Mouse (Mus musculus) brain, embryonic 14.5 days (tissue): ENCODE measurements at regions not wholly inside any gene's neighbourhood (a gene's known extent, or its start where the extent isn't known, plus 50 kb on each side); places are given as distances from the start of the nearest gene placed in this dataset.

ENCODE experiments used
- DNase-seq: peaks from one replicate; pipeline ENCODE4 v3.0.0-alpha.2; 2011; ENCODE audit warnings: low read depth
- CTCF ChIP-seq: fragments of 200-500 bp; IDR thresholded peaks from 2 replicates; pipeline ENCODE4 v1.5.1; 2012; ENCODE audit warnings: inconsistent platforms, mild to moderate bottlenecking, moderate library complexity, borderline replicate concordance; ENCODE audit not compliant: insufficient read depth, insufficient read length; ENCODE audit errors: extremely low read depth
- POLR2A ChIP-seq: fragments of 200-500 bp; IDR thresholded peaks from 2 replicates; pipeline ENCODE4 v1.6.1; 2012; ENCODE audit warnings: mild to moderate bottlenecking, inconsistent platforms, borderline replicate concordance; ENCODE audit not compliant: poor library complexity, insufficient read depth, insufficient read length, severe bottlenecking; ENCODE audit errors: extremely low read depth

- DNase-seq = no peak
- TF ChIP-seq CTCF (no peak), POLR2A (no peak)
Observed at GRCm38 (mm10) chr4:32170460-32171192, 68.0 kb upstream of the Bach2 start.

- TF ChIP-seq POLR2A (no peak), CTCF (no peak)
- DNase-seq = no peak
Observed at GRCm38 (mm10) chr4:32171291-32171690, 67.3 kb upstream of the Bach2 start.

GRCm38 (mm10) chr4:32172992-32173391 lies 65.6 kb upstream of the Bach2 start:
- no peak for TF ChIP-seq CTCF
- no peak for TF ChIP-seq POLR2A
- DNase-seq = no peak

- TF ChIP-seq POLR2A (no peak), CTCF (no peak)
- DNase-seq = no peak
Observed at GRCm38 (mm10) chr4:32174771-32175170, 63.8 kb upstream of the Bach2 start.

GRCm38 (mm10) chr4:32175231-32175630 lies 63.4 kb upstream of the Bach2 start:
- no peak for DNase-seq
- TF ChIP-seq CTCF (no peak), POLR2A (no peak)

GRCm38 (mm10) chr4:32175853-32176448 lies 62.7 kb upstream of the Bach2 start:
- no peak for DNase-seq
- TF ChIP-seq CTCF (no peak), POLR2A (no peak)

DNA sequence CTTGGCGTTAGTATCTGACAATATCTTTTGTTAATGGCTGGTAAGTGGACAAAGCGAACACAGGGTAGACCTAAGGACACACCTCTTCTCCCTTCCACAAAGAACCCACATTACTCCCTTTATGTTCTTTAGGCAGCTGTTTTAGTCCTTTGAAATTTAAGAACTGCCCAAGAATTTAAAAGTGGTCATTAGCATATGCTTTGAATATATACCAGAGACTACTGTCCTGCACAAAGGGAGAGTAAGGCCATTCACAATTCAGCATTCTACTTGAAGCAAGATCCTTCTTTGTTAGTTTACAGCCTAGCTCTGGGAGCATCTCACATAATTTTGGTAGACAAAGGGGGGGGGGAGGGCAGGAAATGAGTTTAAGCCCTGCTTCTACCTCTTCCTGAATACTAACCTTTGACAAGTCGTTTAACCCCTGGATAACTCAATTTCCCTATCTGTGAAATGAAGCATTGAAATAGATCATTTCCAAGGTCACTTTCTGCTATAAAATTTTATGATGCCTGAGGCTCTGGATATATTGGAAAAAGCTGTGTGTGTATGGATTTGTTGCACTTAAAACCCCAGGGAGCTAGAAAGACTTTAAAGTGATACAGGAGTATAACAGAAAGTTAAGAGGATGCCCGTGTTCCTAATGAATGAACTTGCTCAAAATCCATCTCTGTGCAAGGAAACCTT lies 62.0 kb upstream of the Bach2 start:
- TF ChIP-seq POLR2A (no peak), CTCF (no peak)
- DNase-seq = peak; percentile 46

DNA sequence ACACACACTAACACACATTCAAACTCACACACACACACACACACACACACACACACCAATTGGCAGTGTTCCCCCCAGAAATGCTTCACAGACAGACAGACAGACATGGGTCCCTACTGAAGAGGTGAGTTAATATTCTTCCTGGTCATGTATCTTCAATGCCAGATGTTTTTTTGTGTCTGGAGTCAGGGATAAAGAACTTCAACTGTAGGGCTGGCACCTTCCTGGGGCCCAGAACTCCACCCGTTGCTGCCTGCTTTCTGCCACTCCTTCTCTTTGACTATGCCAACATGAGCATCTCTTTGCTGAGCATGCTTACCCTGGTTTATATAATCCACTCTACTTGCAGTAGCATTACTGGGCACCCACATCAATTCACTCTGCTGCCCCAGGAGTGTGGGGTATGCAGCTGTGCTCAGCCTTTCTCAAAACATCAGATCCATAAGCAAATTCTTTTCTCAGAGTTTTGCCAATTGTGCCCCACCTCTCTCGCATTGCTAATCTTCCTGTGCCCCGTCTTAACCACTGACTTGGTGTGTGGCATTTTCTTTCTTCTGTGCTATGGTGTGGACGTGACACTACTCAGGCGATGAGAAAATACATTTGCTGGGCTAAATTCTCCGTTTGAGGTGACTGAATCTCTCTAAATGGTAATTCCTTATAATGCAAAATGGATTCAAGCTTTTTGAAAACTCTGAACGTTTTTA lies 60.5 kb upstream of the Bach2 start:
- TF ChIP-seq CTCF = no peak
- TF ChIP-seq POLR2A = no peak
- no peak for DNase-seq

DNA sequence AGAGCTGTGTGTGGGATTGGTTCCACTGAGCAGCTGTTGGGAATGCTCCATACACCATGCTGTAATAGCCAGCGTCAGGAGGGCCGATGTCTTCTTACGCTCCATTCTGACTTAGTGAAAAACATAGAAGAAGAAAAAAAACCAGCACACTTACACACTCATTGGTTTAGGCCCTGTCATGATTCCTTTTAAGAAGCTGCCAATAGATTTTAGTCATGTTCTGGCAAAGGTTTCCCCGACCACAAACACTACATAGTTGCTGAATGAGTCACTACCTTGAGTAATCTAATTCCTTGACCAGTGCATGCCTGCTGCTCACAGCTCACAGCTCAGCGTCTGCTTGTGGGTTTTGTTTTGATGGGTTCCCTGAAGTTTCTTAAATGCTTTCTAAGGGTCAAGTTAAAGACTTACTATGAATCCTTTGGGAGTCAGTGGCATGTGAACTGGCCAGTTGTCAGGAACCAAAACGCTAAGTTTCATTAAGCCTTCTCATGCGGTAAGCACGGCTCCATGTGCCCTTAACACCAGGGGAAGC lies 58.8 kb upstream of the Bach2 start:
- TF ChIP-seq CTCF (no peak), POLR2A (no peak)
- peak; percentile 89 for DNase-seq

GRCm38 (mm10) chr4:32183791-32184190 lies 54.8 kb upstream of the Bach2 start:
- TF ChIP-seq POLR2A (no peak), CTCF (no peak)
- DNase-seq = no peak

DNA sequence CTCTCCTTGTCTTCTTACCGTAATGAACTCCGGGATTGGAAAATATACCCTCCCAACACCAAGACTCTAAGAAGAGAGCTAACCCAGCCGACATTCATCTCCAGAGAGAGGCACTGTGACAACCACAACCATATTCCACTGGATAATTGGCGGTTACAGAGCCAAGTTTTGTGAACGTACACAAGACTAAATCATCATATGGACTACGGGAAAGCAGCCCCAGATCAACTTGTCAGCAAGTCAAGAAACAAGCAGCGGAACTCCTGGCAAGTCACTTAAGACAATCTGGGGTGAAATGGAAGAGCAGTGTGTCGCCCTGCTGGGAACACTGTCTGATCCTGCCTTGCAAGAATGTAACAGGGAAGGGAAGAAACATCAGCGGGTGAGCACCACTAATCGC lies 52.6 kb upstream of the Bach2 start:
- TF ChIP-seq POLR2A = no peak
- TF ChIP-seq CTCF = no peak
- DNase-seq = peak; percentile 78
